Mouse (Mus musculus) stomach, embryonic 15.5 days (tissue): ENCODE results near the gene Dennd2a. TPM values are rescaled to one million over a fixed set of nuclear protein-coding genes. Genes with fewer than 3 reads are reported as not detected.
A peak's percentile ranks its signal among the peaks of the same experiment; 100 is the strongest.

Source experiments
- ATAC-seq: fragments of 200-750 bp; cut with Nextera tagmentation; 2 replicates; pipeline ENCODE4 v1.8.0; 2017; ENCODE audit warnings: low read depth, moderate number of reproducible peaks, moderate TSS enrichment; ENCODE audit not compliant: insufficient read depth, low FRiP score
- H3K27ac ChIP-seq: fragments of 300-500 bp; sonication (generic); 2 replicates; pipeline ENCODE4 v1.5.1; 2015; ENCODE audit warnings: mild to moderate bottlenecking, inconsistent platforms
- H3K27me3 ChIP-seq: fragments of 300-500 bp; sonication (generic); replicated peaks from 2 replicates; pipeline ENCODE4 v1.6.1; 2015; ENCODE audit warnings: inconsistent platforms
- H3K36me3 ChIP-seq: fragments of 300-500 bp; sonication (generic); 2 replicates; pipeline ENCODE4 v1.6.1; 2015; ENCODE audit warnings: inconsistent platforms
- H3K4me1 ChIP-seq: fragments of 300-500 bp; sonication (generic); 2 replicates; pipeline ENCODE4 v1.6.1; 2015; ENCODE audit warnings: inconsistent platforms
- H3K4me2 ChIP-seq: fragments of 300-500 bp; sonication (generic); 2 replicates; pipeline ENCODE4 v1.6.1; 2015; ENCODE audit warnings: mild to moderate bottlenecking, inconsistent platforms
- H3K4me3 ChIP-seq: fragments of 300-500 bp; sonication (generic); replicated peaks from 2 replicates; pipeline ENCODE4 v1.5.1; 2015; ENCODE audit warnings: inconsistent platforms
- H3K9ac ChIP-seq: fragments of 300-500 bp; sonication (generic); 2 replicates; pipeline ENCODE4 v1.6.1; 2015; ENCODE audit warnings: inconsistent platforms
- H3K9me3 ChIP-seq: fragments of 300-500 bp; sonication (generic); 2 replicates; pipeline ENCODE4 v1.6.1; 2016; ENCODE audit warnings: inconsistent platforms
- WGBS: fragments of 180-500 bp; shearing (Covaris S2); methylation state at CpG from one replicate; pipeline ENCODE4 v1.1.7; 2015; 5-methylcytosine and 5-hydroxymethylcytosine counted together
- polyA plus RNA-seq: library from polyadenylated mRNA; unstranded; fragments of >200 nt; fragmentation: Nextera tagmentation; extraction: Ambion mirVana; gene quantifications from 2 replicates; pipeline ENCODE4 v1.2.1, GENCODE M21; 2015

Gene Dennd2a
- polyA plus RNA-seq, result 13.4 and 15.8 TPM in 2 replicates

DNA sequence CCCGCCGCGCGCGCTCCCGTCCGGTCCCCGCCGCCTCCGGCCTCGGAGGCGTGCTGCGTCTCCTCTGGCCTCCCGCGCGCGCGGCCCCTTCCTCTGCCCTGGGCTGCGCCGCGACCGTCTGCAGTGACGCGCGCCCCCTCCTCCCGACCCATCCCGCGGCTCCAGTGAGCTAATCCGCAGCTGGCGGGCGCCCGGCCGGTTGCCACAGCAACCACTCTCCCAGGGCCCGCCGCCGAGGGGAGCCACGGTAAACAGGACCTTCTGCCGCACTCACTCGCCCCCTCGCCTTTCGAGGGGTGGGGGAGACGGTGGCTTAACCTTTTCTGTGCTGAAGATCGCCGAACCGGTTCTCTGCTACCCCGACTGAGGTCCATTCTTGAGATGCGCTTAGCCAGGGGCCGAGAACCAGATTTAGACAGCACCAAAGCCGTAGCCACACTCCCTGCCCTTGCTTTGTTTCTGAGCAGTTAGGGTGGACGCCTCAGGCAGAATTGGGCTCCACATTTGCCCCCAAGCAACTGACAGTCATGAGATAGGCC is at the start of gene Dennd2a:
TSS of gene Dennd2a (minus strand) at position 145 of the 539 bp plus-strand sequence.
- H3K27ac ChIP-seq, result peak within 1 kb of the TSS; percentile 90
- WGBS, result under 1% methylated on average over 46 of the region's 50 CpGs
- H3K4me2 ChIP-seq, result peak within 1 kb of the TSS; percentile 75
- peak within 1 kb of the TSS; percentile 82 for H3K4me3 ChIP-seq
- H3K4me1 ChIP-seq, result peaks cover 29% of the 10 kb centered on the region
- H3K36me3 ChIP-seq, result no peaks in the 10 kb centered on the region
- peak; percentile 88 for ATAC-seq
- peak within 1 kb of the TSS; percentile 78 for H3K9ac ChIP-seq
- no peaks in the 10 kb centered on the region for H3K9me3 ChIP-seq
- H3K27me3 ChIP-seq, result no peaks in the 10 kb centered on the region

DNA sequence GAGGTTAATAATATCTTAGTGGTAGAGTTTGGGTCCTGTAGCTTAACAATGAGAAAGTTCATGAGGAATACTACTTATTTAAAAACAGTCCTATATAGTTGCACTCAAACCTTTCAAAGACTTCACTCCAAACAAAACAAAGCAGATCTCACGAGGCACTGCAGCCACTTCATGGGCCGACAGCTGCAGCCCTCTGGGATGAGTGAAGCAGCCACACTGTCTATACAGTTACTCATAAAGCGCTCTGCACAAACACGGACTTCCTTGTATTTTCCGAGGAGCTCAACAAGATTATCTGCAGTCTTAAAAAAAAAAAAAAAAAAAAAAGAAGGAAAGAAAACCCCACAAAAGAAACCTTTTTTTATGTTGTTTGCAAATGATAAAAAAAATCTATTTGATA is 49.7 kb upstream of the Dennd2a start:
- H3K4me3 ChIP-seq, result no peak overlapping the region
- 45% methylated on average over 5 of the region's 5 CpGs for WGBS
- H3K4me1 ChIP-seq, result no peaks in the 10 kb centered on the region
- H3K9me3 ChIP-seq, result no peaks in the 10 kb centered on the region
- no peak overlapping the region for H3K27ac ChIP-seq
- H3K36me3 ChIP-seq, result 0 out of 2 replicates have a peak, but pooled peaks cover 4% of the 10 kb centered on the region
- H3K27me3 ChIP-seq, result no peaks in the 10 kb centered on the region
- no peak for ATAC-seq
- H3K9ac ChIP-seq, result no peak overlapping the region
- H3K4me2 ChIP-seq, result no peak overlapping the region

DNA sequence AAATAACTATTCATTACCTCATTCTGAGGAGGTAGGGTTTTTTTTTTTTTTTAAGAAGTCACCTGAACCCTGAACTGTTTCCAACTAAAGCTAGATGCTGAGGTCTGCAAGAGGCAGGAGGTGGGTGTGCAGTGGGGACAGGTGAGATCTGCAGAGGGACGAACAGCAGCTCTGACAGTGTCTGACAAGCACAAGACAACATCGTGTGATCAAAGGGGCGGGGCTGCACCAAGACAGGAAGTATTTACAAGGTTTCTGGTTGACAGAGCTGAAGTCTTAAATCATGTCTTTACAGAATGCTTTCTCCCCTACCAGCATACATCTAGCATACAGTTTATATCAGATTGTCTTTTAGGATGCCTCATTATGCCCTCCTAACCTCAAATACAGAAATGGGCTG is 49.2 kb upstream of the Dennd2a start:
- Histone ChIP-seq H3K4me3 (no peak overlapping the region), H3K27ac (no peak overlapping the region), H3K4me2 (no peak overlapping the region), H3K9me3 (no peaks in the 10 kb centered on the region), H3K27me3 (no peaks in the 10 kb centered on the region), H3K36me3 (0 out of 2 replicates have a peak, but pooled peaks cover 4% of the 10 kb centered on the region), H3K4me1 (no peaks in the 10 kb centered on the region), H3K9ac (no peak overlapping the region)
- 65% methylated on average over 3 of the region's 3 CpGs for WGBS
- no peak for ATAC-seq

DNA sequence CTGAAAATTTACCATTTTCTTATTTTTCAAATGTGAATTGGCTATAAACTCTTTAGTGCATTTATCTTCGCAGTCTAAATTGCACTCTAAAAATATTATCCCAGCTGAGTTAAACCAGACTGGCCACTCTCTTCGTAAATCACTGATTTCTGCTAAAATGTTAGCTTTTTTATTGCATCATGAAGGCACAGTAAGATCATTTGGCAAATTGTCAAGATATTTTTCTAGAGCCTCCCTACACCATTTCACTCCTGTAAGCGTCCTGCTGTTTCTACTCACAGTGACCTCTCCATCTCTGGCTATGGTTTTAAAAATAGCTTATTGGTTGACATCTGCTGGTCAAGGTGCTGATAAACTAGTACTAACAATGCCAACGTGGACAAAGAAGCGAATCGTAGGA is 48.4 kb upstream of the Dennd2a start:
- peaks cover 4% of the 10 kb centered on the region; the same call in 1 of the 2 replicates for H3K36me3 ChIP-seq
- no peak overlapping the region for H3K4me3 ChIP-seq
- H3K9me3 ChIP-seq, result no peaks in the 10 kb centered on the region
- no peak overlapping the region for H3K27ac ChIP-seq
- ATAC-seq, result no peak
- H3K4me2 ChIP-seq, result no peak overlapping the region
- 61% methylated on average over 6 of the region's 6 CpGs for WGBS
- no peaks in the 10 kb centered on the region for H3K4me1 ChIP-seq
- H3K27me3 ChIP-seq, result no peaks in the 10 kb centered on the region
- no peak overlapping the region for H3K9ac ChIP-seq

DNA sequence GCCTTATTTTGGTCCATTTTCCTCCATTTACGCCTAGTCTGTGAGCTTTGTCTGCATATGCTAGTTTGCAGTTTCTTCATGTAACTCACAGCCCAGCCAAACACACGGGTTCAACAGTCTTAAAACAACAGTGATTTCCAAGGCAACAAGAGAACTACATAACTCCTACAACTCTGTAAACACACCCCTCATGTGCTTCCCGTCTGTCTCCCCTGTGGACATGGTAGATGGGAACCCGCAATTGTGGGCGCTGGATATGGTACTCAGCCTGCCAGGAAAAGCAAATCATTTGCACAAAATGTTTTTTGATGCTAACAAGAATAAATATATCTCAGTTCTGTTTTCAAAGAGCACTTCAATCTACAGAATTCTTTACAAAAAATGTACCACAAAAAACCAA is 46.9 kb upstream of the Dennd2a start:
- Histone ChIP-seq H3K4me2 (no peak overlapping the region), H3K27ac (no peak overlapping the region), H3K4me3 (no peak overlapping the region), H3K27me3 (no peaks in the 10 kb centered on the region), H3K36me3 (peaks cover 13% of the 10 kb centered on the region), H3K4me1 (no peaks in the 10 kb centered on the region), H3K9ac (no peak overlapping the region), H3K9me3 (no peaks in the 10 kb centered on the region)
- 76% methylated on average over 5 of the region's 5 CpGs for WGBS
- ATAC-seq, result no peak

DNA sequence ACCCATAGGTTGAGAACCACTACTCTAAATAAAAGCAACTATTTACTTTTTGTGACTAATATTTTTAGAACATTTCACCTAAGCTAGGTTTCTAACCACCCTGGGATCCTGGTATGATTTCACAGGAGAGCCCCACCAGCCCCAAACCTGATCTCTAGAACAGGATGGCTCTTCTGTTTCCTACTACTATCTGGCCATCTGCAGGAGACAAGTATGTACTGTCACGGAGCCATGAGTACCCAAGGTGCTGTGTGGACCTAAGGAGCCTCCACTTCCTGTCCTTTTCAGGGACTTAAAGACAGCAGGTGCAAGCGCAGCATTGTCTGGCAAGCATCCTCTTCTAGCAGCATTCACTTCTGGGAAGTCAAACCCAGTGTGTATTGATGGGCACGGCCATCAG is 44.2 kb upstream of the Dennd2a start:
- no peaks in the 10 kb centered on the region for H3K4me1 ChIP-seq
- 85% methylated on average over 3 of the region's 3 CpGs for WGBS
- H3K36me3 ChIP-seq, result peaks cover 26% of the 10 kb centered on the region
- H3K27me3 ChIP-seq, result no peaks in the 10 kb centered on the region
- no peak overlapping the region for H3K27ac ChIP-seq
- no peak for ATAC-seq
- no peaks in the 10 kb centered on the region for H3K9me3 ChIP-seq
- H3K4me3 ChIP-seq, result no peak overlapping the region
- no peak overlapping the region for H3K9ac ChIP-seq
- H3K4me2 ChIP-seq, result no peak overlapping the region

DNA sequence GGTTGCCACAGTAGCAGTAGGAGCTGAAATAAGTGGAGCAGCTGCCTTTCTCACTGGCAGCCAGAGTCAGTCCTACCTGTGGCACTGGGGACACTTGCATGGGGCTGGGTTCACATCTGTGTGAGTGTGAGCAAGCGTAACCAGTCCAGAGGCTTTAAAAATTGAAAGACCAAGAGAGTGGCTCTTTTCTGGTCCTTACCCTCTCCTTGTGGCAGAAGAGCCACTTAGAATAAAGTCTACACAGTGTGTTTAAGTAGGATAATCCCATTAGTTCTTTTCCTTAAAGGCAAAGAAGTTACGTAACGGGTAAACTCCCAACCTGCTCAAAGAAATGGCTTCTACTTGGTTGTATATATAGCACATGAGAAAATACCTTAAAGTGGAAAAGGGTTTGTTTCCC is 43.2 kb upstream of the Dennd2a start:
- Histone ChIP-seq H3K27ac (no peak overlapping the region), H3K4me1 (no peaks in the 10 kb centered on the region), H3K27me3 (no peaks in the 10 kb centered on the region), H3K4me3 (no peak overlapping the region), H3K36me3 (peaks cover 26% of the 10 kb centered on the region), H3K9me3 (no peaks in the 10 kb centered on the region), H3K4me2 (no peak overlapping the region), H3K9ac (no peak overlapping the region)
- 92% methylated on average over 3 of the region's 3 CpGs for WGBS
- no peak for ATAC-seq

DNA sequence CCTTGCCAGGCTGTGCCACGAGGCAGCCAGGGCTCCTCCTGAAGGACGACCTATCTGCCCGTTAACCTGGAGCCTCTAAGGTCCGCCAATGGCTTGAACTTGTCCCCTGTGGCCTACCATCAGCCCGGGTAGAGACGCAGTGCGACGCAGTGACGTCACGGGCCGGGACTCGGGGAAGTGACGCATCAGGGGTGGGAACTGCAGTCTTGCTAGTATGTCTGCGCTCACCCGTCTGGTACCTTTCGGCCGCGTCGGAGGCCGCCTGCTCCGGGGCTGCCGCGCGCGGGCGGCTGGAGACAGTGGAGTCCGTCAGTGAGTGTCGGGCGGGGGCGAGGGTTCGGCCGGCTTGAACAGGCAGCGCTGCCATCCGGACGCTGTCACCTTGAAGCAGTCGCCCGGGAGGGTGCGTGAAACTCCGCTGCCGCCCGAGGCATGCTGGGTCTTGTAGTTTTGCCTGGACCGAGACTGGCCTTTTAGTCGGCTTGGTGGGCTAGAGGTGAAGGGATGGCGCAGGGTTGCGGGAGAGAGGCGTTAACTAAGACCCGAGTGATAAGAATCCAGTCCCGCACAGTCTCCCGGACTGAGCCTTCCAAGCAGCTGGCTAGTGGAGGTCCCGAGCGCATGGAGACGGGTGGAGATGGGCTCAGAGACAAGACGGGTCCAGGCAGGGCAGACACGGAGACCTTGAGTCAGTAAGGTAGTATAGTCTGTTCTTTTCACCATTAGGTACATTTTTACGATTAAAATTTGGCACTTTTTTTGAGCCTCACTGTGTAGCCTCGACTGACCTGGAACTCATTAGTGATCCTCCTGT is 34.9 kb upstream of the Dennd2a start, which contains the start of gene Ndufb2:
TSS of gene Ndufb2 (plus strand) at position 174 of the 814 bp plus-strand sequence.
- under 1% methylated on average over 56 of the region's 56 CpGs for WGBS
- Histone ChIP-seq H3K27me3 (no peaks in the 10 kb centered on the region), H3K27ac (peak within 1 kb of the TSS; percentile 90), H3K4me2 (peak within 1 kb of the TSS; percentile 70), H3K9me3 (no peaks in the 10 kb centered on the region), H3K4me1 (peaks cover 6% of the 10 kb centered on the region), H3K36me3 (peaks cover 3% of the 10 kb centered on the region), H3K9ac (peak within 1 kb of the TSS; percentile 73), H3K4me3 (peak within 1 kb of the TSS; percentile 84)
- ATAC-seq, result peak; percentile 97

DNA sequence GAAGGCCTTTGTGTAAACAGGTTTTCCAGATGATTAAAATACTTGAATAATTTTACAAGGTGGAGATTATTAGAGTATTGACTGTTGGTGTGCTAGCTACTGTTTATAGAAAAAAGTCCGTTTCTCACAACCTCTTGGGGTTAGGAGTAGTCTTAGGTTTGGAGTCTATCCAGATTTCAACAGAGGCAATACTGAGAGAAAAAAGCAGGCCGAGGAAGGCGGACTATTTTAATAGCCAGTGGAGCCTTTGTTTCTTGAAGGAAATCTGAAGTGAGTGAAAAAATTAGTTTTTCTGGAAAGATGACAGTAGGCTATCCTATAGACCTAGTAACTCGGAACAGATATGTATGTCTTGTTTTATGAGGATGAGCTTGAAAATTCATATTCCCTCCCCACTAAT is 33.8 kb upstream of the Dennd2a start:
- Histone ChIP-seq H3K4me1 (peaks cover 6% of the 10 kb centered on the region), H3K36me3 (peaks cover 8% of the 10 kb centered on the region), H3K4me3 (no peak overlapping the region), H3K27me3 (no peaks in the 10 kb centered on the region), H3K4me2 (peak overlapping the region; percentile 70), H3K9me3 (no peaks in the 10 kb centered on the region), H3K9ac (no peak overlapping the region), H3K27ac (no peak overlapping the region)
- no peak for ATAC-seq
- WGBS, result 92% methylated on average over 4 of the region's 4 CpGs

DNA sequence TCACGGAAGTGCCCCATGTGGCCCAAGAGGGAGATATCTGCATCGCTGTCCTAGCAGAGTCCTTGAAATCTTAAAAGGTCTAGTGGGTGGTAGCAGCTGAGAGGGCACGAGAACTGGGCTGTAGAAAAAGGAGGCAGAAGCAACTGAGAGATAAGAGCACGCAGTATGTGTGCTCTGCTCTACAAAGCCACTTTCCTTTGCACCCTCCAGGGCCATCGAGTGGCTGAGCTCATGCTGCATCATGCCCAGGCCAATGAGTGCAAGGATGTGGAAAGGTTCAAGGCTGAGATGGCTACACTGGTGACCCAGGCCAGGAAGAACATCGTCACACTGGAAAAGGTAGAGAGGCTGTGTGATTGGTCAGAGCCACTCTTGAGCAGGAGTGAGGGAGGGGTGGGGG is 27.9 kb upstream of the Dennd2a start, which contains the start of gene Gm42420:
TSS of gene Gm42420 (plus strand) at position 237 of the 400 bp plus-strand sequence.
- ATAC-seq, result no peak
- WGBS, result 90% methylated on average over 6 of the region's 6 CpGs
- peaks cover 24% of the 10 kb centered on the region for H3K36me3 ChIP-seq

DNA sequence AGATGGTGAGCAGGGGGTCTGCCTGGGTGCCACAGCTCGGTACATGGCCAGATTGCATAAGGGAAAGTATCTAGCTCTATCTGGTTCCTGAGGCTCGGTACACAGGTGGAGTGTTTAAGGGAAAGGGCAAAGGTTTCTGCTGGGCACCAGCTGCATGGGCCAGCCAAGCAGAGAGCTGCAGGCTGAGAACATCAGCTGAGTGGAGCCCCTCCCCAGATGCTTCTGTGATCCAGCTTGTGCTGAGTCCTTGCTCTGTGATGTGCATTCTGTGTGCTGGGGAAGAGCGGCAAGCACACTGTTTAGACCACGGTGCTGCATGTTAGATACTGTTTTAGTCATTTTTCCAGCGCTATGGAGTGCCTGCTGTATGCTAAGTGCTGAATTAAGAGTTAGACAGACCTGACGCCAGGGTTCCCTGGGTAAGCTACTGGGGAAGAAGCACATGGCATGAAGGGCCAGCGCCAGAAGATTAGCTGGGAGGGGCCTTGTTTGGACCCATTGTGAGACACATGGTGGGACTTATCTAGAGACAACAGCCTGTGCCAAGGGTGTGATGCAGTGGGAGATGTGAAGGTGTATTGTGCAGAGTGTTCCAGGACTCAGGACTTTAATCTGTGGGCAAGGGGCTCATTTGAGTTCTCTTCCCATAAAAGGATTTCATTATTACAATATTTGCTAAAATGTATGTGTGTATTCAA is 23.6 kb upstream of the Dennd2a start:
- 77% methylated on average over 7 of the region's 7 CpGs for WGBS
- Histone ChIP-seq H3K36me3 (peaks cover 27% of the 10 kb centered on the region), H3K27ac (no peak overlapping the region), H3K9ac (no peak overlapping the region), H3K4me1 (no peaks in the 10 kb centered on the region), H3K4me2 (no peak overlapping the region), H3K4me3 (no peak overlapping the region), H3K27me3 (no peaks in the 10 kb centered on the region), H3K9me3 (no peaks in the 10 kb centered on the region)
- peak; percentile 73; the same call in 1 of the 2 replicates for ATAC-seq

More for the DNA sequence above, 27.9 kb upstream of the Dennd2a start, which contains the start of gene Gm42420:
- Histone ChIP-seq H3K9ac (no peak within 1 kb of the TSS), H3K4me2 (no peak within 1 kb of the TSS), H3K9me3 (no peaks in the 10 kb centered on the region), H3K4me1 (no peaks in the 10 kb centered on the region), H3K27ac (no peak within 1 kb of the TSS), H3K4me3 (no peak within 1 kb of the TSS), H3K27me3 (no peaks in the 10 kb centered on the region)

DNA sequence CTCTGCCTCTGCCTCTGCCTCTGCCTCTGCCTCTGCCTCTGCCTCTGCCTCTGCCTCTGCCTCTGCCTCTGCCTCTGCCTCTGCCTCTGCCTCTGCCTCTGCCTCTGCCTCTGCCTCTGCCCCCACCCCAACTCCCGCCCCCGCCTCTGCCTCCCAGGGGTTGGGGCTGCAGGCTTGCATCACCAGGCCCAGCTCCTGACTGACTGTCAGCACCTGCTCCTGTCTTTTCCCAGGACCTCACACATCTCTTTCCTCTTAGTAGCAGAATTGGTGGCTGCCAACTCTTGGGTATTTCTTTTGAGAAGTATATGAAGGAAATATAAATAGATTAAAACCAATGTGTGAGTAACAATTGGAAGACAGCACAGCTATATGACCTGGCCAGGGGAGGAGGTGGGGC is 22.9 kb upstream of the Dennd2a start:
- Histone ChIP-seq H3K4me2 (no peak overlapping the region), H3K9me3 (no peaks in the 10 kb centered on the region), H3K4me1 (no peaks in the 10 kb centered on the region), H3K27me3 (no peaks in the 10 kb centered on the region), H3K4me3 (no peak overlapping the region), H3K36me3 (peaks cover 27% of the 10 kb centered on the region), H3K9ac (no peak overlapping the region), H3K27ac (no peak overlapping the region)
- ATAC-seq, result no peak
- 87% methylated on average over 2 of the region's 2 CpGs for WGBS
